Mouse (Mus musculus) midbrain, embryonic 12.5 days (tissue): ENCODE data around the gene Dbil5. TPM values are rescaled to one million over a fixed set of nuclear protein-coding genes. Genes with fewer than 3 reads are reported as not detected.
"Not testable (repeated sequence)": the region's sequence is repeated elsewhere in the genome, so short reads cannot be mapped to it uniquely, and the experiment has no call there.

Experiments
- ATAC-seq: fragments of 200-750 bp; cut with Nextera tagmentation; 2 replicates; pipeline ENCODE4 v1.8.0; 2017; ENCODE audit warnings: low read depth, moderate TSS enrichment, moderate library complexity; ENCODE audit not compliant: low FRiP score
- H3K27ac ChIP-seq: fragments of 300-500 bp; sonication (generic); replicated peaks from 2 replicates; pipeline ENCODE4 v1.5.1; 2016; ENCODE audit warnings: mild to moderate bottlenecking
- H3K27me3 ChIP-seq: fragments of 300-500 bp; sonication (generic); 2 replicates; pipeline ENCODE4 v1.6.1; 2016; ENCODE audit warnings: mild to moderate bottlenecking
- H3K36me3 ChIP-seq: fragments of 300-500 bp; sonication (generic); 2 replicates; pipeline ENCODE4 v1.6.1; 2016
- H3K4me1 ChIP-seq: fragments of 300-500 bp; sonication (generic); 2 replicates; pipeline ENCODE4 v1.6.1; 2016
- H3K4me2 ChIP-seq: fragments of 300-500 bp; sonication (generic); replicated peaks from 2 replicates; pipeline ENCODE4 v1.6.1; 2016; ENCODE audit warnings: mild to moderate bottlenecking, moderate library complexity
- H3K4me3 ChIP-seq: fragments of 300-500 bp; sonication (generic); 2 replicates; pipeline ENCODE4 v1.5.1; 2016; ENCODE audit warnings: mild to moderate bottlenecking
- H3K9ac ChIP-seq: fragments of 300-500 bp; sonication (generic); replicated peaks from 2 replicates; pipeline ENCODE4 v1.6.1; 2016; ENCODE audit warnings: mild to moderate bottlenecking, moderate library complexity
- H3K9me3 ChIP-seq: fragments of 300-500 bp; sonication (generic); 2 replicates; pipeline ENCODE4 v1.6.1; 2016; ENCODE audit warnings: mild to moderate bottlenecking
- WGBS: fragments of 180-500 bp; shearing (Covaris S2); methylation state at CpG from one replicate; pipeline ENCODE4 v1.1.7; 2016; 5-methylcytosine and 5-hydroxymethylcytosine counted together
- polyA plus RNA-seq: library from polyadenylated mRNA; unstranded; fragments of >200 nt; fragmentation: Nextera tagmentation; extraction: Ambion mirVana; gene quantifications from 2 replicates; pipeline ENCODE4 v1.2.1, GENCODE M21; 2016

The Dbil5 gene
- polyA plus RNA-seq, 1 experiment from 2014 or later: not detected

DNA sequence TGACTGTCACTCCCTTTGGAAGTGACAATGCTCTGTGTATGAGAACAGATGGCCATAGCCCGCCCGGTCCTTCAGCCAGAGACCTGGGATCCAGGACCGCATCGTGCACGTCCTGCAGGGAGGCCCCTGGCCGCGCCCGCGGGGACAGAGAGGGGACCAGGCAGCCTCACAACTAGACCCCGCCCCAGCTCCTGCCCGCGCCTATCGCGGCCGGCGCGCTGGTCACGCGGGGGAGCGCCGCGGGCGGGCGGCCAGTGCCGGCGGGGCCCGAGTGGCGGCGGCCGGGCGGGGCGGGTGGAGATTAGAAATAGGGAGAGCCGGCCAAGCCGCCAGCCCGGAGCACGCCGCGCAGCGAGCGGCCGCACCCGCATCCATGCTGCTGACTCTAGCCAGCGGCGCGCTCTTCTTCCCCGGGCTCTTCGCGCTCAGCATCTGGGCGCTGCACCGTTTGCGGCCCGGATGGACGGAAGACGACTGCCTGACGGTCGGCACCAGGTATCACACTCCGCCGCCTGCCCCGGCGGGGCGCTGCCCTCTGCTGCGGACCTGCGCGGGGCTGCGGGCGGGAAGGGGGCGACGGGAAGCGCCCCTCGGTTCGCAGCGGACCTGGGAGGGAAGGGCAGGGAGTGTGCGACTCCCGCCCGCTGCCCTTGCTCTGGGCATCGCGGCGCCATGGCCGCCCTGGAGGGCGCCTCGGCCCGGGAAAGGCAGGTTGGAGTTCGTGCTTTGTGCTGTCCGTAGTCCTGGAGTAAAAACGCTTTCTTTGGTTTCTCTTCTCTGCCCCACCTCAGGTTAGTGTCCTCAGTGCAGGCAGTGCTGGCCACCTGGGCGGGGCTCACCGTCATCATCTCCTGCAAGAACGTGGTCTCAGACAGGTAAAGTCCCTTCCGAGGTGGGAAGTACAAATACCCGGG, 15.4 kb upstream of the Dbil5 start:
- H3K9me3 ChIP-seq: no peaks in the 10 kb centered on the region
- H3K27me3 ChIP-seq: peaks cover 4% of the 10 kb centered on the region; the same call in 1 of the 2 replicates
- H3K36me3 ChIP-seq: peaks cover 16% of the 10 kb centered on the region
- peak; percentile 99 for ATAC-seq
- H3K4me1 ChIP-seq: peaks cover 15% of the 10 kb centered on the region
- peak overlapping the region; percentile 83 for H3K4me3 ChIP-seq
- H3K9ac ChIP-seq: peak overlapping the region; percentile 89
- peak overlapping the region; percentile 81 for H3K27ac ChIP-seq
- peak overlapping the region; percentile 74 for H3K4me2 ChIP-seq
- under 1% methylated on average over 84 of the region's 90 CpGs for WGBS

GRCm38 (mm10) chr11:76206793-76207192, 10.6 kb upstream of the Dbil5 start:
- no peak for ATAC-seq
- Histone ChIP-seq H3K4me3 (no peak overlapping the region), H3K36me3 (peaks cover 57% of the 10 kb centered on the region), H3K27me3 (no peaks in the 10 kb centered on the region), H3K27ac (no peak overlapping the region), H3K4me1 (peaks cover 9% of the 10 kb centered on the region), H3K9me3 (no peaks in the 10 kb centered on the region), H3K9ac (no peak overlapping the region), H3K4me2 (no peak overlapping the region)
- 93% methylated on average over 5 of the region's 5 CpGs for WGBS

- Histone ChIP-seq H3K4me3 (no peak overlapping the region), H3K9ac (no peak overlapping the region), H3K9me3 (no peaks in the 10 kb centered on the region), H3K27ac (no peak overlapping the region), H3K4me1 (no peaks in the 10 kb centered on the region), H3K27me3 (no peaks in the 10 kb centered on the region), H3K4me2 (no peak overlapping the region), H3K36me3 (peaks cover 82% of the 10 kb centered on the region)
- ATAC-seq: no peak
- 91% methylated on average over 13 of the region's 13 CpGs for WGBS
These were observed 7.0 kb upstream of the Dbil5 start for GRCm38 (mm10) chr11:76210228-76210985.

DNA sequence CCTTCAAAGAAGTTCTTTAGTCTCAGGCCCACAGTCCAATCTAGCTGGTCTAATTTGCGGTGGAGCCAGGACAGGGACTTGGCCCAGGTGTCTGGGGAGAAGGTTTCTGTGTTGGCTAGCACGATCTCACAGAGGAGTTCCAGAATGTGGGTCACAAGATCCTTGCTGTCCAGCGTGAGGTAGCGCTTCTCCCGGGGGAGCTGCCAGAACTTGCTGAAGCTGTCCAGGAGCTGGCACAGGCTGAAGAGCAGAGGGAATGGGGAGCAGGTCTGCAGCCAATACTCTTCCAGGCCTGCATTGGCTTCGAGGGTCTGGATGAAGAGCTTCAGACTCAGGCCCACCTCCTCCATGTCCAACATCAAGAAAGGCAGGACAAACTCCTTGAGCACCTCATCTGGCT, 5.8 kb upstream of the Dbil5 start:
- H3K27ac ChIP-seq, H3K4me3 ChIP-seq, H3K4me1 ChIP-seq, H3K4me2 ChIP-seq, H3K9me3 ChIP-seq, H3K27me3 ChIP-seq, H3K9ac ChIP-seq, ATAC-seq: not testable (repeated sequence)
- peaks cover 70% of the 10 kb centered on the region for H3K36me3 ChIP-seq
- WGBS: 97% methylated on average over 5 of the region's 6 CpGs

GRCm38 (mm10) chr11:76213841-76214240, 3.6 kb upstream of the Dbil5 start:
- ATAC-seq: no peak
- no peak overlapping the region for H3K4me3 ChIP-seq
- no peak overlapping the region for H3K9ac ChIP-seq
- 22% methylated on average over 5 of the region's 5 CpGs for WGBS
- H3K27me3 ChIP-seq: no peaks in the 10 kb centered on the region
- H3K9me3 ChIP-seq: no peaks in the 10 kb centered on the region
- H3K4me1 ChIP-seq: peaks cover 6% of the 10 kb centered on the region
- no peak overlapping the region for H3K4me2 ChIP-seq
- no peak overlapping the region for H3K27ac ChIP-seq
- peaks cover 49% of the 10 kb centered on the region for H3K36me3 ChIP-seq

GRCm38 (mm10) chr11:76215011-76215410, 2.4 kb upstream of the Dbil5 start:
- no peak for ATAC-seq
- Histone ChIP-seq H3K9ac (no peak overlapping the region), H3K36me3 (peaks cover 42% of the 10 kb centered on the region), H3K27me3 (no peaks in the 10 kb centered on the region), H3K4me2 (no peak overlapping the region), H3K4me3 (no peak overlapping the region), H3K4me1 (peaks cover 6% of the 10 kb centered on the region), H3K9me3 (no peaks in the 10 kb centered on the region), H3K27ac (no peak overlapping the region)
- WGBS: 94% methylated on average over 2 of the region's 2 CpGs

GRCm38 (mm10) chr11:76216049-76216540, 1.3 kb upstream of the Dbil5 start:
- Histone ChIP-seq H3K4me1 (peaks cover 6% of the 10 kb centered on the region), H3K27ac (no peak overlapping the region), H3K4me3 (peak overlapping the region; percentile 71), H3K36me3 (peaks cover 42% of the 10 kb centered on the region), H3K9me3 (no peaks in the 10 kb centered on the region), H3K9ac (0 out of 2 replicates have a peak overlapping the region, but pooled peaks have one; percentile 82), H3K4me2 (peak overlapping the region; percentile 79), H3K27me3 (no peaks in the 10 kb centered on the region)
- no peak for ATAC-seq
- 95% methylated on average over 5 of the region's 5 CpGs for WGBS

DNA sequence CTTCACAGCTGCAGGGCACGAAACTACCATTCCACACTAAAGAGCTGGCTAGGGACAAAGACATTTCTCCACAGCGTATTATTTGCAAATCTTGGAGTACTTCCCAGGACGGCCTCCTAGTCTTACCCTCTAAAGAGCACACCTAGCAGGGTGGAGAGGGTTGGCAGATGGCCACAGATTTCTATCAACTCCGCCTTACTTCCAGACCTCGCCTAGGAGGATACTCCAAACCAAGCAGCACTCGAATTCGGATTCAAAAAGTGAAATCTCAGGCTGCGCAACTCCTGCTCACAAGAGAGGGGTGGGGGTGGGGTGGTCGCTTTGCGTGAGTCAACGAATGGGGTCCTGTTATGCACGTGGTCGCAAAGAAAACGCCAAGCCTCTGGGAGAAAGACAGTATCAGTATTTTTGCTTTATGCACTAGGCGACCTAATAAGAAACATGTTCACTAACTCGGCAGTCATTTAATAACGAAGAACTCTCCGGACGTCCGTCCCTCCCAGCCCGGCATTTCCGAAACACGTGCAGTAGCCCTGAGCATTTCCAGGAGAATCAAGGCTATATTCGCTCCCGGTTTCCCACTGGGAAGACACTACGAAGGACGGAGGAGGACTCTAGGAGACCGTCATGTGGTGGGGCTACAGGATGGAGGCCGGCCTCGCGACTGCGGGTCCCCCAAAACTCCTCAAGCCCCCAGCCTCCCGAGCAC, 573 bp upstream of the Dbil5 start:
- ATAC-seq: peak; percentile 41; the same call in 1 of the 2 replicates
- WGBS: 4% methylated on average over 33 of the region's 33 CpGs
- Histone ChIP-seq H3K4me3 (peak overlapping the region; percentile 71), H3K27ac (peak overlapping the region; percentile 81), H3K36me3 (peaks cover 44% of the 10 kb centered on the region), H3K9ac (peak overlapping the region; percentile 82), H3K4me1 (peaks cover 6% of the 10 kb centered on the region), H3K27me3 (no peaks in the 10 kb centered on the region), H3K4me2 (peak overlapping the region; percentile 79), H3K9me3 (no peaks in the 10 kb centered on the region)

DNA sequence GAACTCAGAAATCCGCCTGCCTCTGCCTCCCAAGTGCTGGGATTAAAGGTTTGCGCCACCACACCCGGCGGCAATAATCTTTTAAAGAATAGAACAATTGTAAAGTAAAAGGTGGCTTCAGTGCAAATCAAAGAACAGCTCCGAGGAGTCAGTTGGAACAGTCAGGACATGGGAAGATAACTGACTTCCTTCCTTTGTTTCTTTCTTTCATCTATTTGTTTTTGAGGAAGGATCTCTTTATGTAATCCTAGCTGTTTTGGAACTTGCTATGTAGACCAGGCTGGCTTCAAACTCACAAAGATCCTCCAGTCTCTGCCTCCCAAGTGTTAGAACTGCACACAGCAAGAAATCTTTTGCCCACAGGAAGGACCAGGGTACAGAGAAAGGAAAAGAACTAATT, 7.2 kb downstream of the Dbil5 start:
- H3K4me2 ChIP-seq: no peak overlapping the region
- H3K4me3 ChIP-seq: no peak overlapping the region
- H3K27ac ChIP-seq: no peak overlapping the region
- 92% methylated on average over 5 of the region's 5 CpGs for WGBS
- no peak overlapping the region for H3K9ac ChIP-seq
- no peaks in the 10 kb centered on the region for H3K4me1 ChIP-seq
- no peak for ATAC-seq
- H3K9me3 ChIP-seq: no peaks in the 10 kb centered on the region
- H3K27me3 ChIP-seq: no peaks in the 10 kb centered on the region
- peaks cover 46% of the 10 kb centered on the region for H3K36me3 ChIP-seq

DNA sequence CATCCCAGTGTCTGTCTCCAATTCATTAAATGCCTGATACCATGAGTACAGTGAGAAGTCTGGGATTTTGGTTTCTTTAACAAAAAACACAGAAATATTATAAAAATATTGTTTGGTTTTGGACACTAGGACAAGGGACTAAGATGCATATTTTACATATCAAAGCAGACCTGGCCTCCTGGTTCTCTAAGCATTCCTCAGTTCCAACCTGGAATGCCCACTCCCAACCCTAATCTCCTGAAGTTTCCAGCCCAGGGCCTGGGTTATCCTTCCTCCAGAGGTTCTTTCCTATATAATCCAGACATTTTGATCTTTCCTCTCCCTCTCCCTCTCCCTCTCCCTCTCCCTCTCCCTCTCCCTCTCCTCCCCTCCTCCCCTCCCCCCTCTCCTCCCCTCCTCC, 7.6 kb downstream of the Dbil5 start:
- Histone ChIP-seq H3K27me3 (no peaks in the 10 kb centered on the region), H3K4me3 (no peak overlapping the region), H3K4me2 (no peak overlapping the region), H3K4me1 (no peaks in the 10 kb centered on the region), H3K9me3 (no peaks in the 10 kb centered on the region), H3K36me3 (peaks cover 43% of the 10 kb centered on the region), H3K9ac (no peak overlapping the region), H3K27ac (no peak overlapping the region)
- no peak for ATAC-seq

GRCm38 (mm10) chr11:76236136-76236535, 18.7 kb downstream of the Dbil5 start:
- no peak for ATAC-seq
- no peaks in the 10 kb centered on the region for H3K9me3 ChIP-seq
- peaks cover 67% of the 10 kb centered on the region for H3K36me3 ChIP-seq
- no peak overlapping the region for H3K9ac ChIP-seq
- H3K4me2 ChIP-seq: no peak overlapping the region
- no peak overlapping the region for H3K27ac ChIP-seq
- 96% methylated on average over 3 of the region's 3 CpGs for WGBS
- no peak overlapping the region for H3K4me3 ChIP-seq
- H3K27me3 ChIP-seq: no peaks in the 10 kb centered on the region
- H3K4me1 ChIP-seq: no peaks in the 10 kb centered on the region
